Mouse (Mus musculus): ENCODE data around the gene Bag6.

Bag6 gene

GRCm38 (mm10) chr17:35194844-35195630 lies 60.1 kb downstream of the Bag6 start:
- DNase-seq (ENCODE audit: low read depth, low spot score) = no peak

GRCm38 (mm10) chr17:35195631-35196320 lies 60.8 kb downstream of the Bag6 start:
- DNase-seq (ENCODE audit: low read depth, low spot score) = no peak

GRCm38 (mm10) chr17:35196321-35196641 lies 61.3 kb downstream of the Bag6 start:
- no peak for DNase-seq (ENCODE audit: low read depth, low spot score)
